Mouse (Mus musculus): ENCODE measurements around the gene Kiss1. TPM values are rescaled to one million over a fixed set of nuclear protein-coding genes. Genes with fewer than 3 reads are reported as not detected.

The Kiss1 gene
- polyA plus RNA-seq (2012; fragmentation: generic; extraction: Trizol): not detected
- long read RNA-seq, experiment 1: 0 reads
- long read RNA-seq, experiment 2: 0 reads

DNA sequence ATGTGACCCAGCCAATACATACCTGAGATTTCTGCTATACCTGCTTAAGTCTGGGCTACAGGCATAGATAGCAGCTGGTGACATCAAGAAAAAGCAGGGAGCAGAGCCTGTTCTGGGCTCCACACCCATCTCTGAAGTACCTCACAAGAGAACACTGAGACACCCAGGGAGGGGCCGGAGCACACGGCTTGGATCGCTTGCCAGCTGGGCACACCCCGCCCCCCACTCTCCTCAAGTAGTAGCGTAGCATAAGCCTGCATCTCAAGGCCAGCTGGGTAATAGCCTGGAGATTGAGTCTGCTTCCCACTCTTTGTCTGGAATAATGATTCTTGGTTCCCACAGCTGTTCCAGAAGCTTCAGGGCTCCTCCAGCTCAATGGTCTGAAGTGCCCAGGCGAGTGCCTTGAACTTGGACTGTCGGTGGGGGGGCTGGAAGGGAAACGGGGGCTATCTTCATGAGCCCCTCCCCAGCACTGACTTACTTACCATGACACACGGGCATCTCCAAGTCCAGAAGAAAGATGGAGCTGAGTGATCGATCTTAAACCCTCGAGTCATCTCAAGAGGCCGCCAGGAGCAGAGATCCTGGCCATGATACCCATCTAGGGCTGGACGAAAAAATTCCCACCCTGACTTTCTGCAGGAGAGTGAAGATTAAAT, at the start of gene Kiss1:
Gene Kiss1 (plus strand): TSS at position 609 of the 659 bp plus-strand sequence.
- Histone ChIP-seq H3K4me3 (ENCODE audit: insufficient read depth, poor library complexity, severe bottlenecking) (no peak within 1 kb of the TSS), H3K79me2 (ENCODE audit: control insufficient read depth, insufficient read depth) (no peaks in the 10 kb centered on the region), H3ac (ENCODE audit: control insufficient read depth, insufficient read length, low read depth) (no peak within 1 kb of the TSS), H3K36me3 (ENCODE audit: control insufficient read depth, insufficient read depth) (no peaks in the 10 kb centered on the region), H3K79me3 (ENCODE audit: low read depth) (no peaks in the 10 kb centered on the region), H3K27me3 (ENCODE audit: control insufficient read depth, insufficient read depth, insufficient read length) (peaks cover 3% of the 10 kb centered on the region)
- TF ChIP-seq MAX (IDR thresholded peaks at IDR 0.05): no peak
- TF ChIP-seq MYOD1 (IDR thresholded peaks at IDR 0.05; ENCODE audit: control insufficient read depth, insufficient read length, low read depth): no peak
- no peak for TF ChIP-seq CTCF (IDR thresholded peaks at IDR 0.05; ENCODE audit: control insufficient read depth, insufficient read depth, insufficient read length)
- TF ChIP-seq FOSL1 (IDR thresholded peaks at IDR 0.05; ENCODE audit: insufficient read depth, low read length, poor library complexity, severe bottlenecking): no peak
- no peak for TF ChIP-seq CEBPB (IDR thresholded peaks at IDR 0.05; ENCODE audit: low read depth)
- TF ChIP-seq USF1 (IDR thresholded peaks at IDR 0.05; ENCODE audit: low read depth): no peak
- TF ChIP-seq MYOG (IDR thresholded peaks at IDR 0.05; ENCODE audit: control insufficient read depth, extremely low read depth, insufficient read length): no peak

DNA sequence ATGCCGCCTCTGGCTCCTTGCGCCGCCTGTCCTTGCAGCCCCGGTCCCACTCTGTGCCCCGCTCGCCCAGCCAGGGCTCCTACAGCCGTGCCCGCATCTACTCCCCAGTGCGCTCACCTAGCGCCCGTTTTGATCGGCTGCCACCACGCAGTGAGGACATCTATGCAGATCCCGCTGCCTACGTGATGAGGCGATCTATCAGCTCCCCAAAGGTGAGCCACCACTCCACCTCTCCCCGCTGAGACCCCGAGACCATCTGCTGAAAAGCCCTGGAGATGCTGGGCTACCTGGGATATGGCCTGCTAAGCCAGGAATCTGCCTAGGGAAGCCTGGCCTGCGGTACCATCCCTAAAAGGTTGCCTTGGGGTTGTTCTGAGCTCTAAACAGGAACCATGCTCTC, 47.5 kb upstream of the Kiss1 start:
- no peaks in the 10 kb centered on the region for H3K79me3 ChIP-seq (ENCODE audit: low read depth)
- H3ac ChIP-seq (ENCODE audit: control insufficient read depth, insufficient read length, low read depth): no peak overlapping the region
- H3K79me2 ChIP-seq (ENCODE audit: control insufficient read depth, insufficient read depth): no peaks in the 10 kb centered on the region
- no peak overlapping the region for H3K4me3 ChIP-seq (ENCODE audit: insufficient read depth, poor library complexity, severe bottlenecking)
- H3K27me3 ChIP-seq (ENCODE audit: control insufficient read depth, insufficient read depth, insufficient read length): peaks cover 3% of the 10 kb centered on the region
- no peaks in the 10 kb centered on the region for H3K36me3 ChIP-seq (ENCODE audit: control insufficient read depth, insufficient read depth)
- TF ChIP-seq FOSL1 (IDR thresholded peaks at IDR 0.05; ENCODE audit: insufficient read depth, low read length, poor library complexity, severe bottlenecking): no peak
- TF ChIP-seq CEBPB (IDR thresholded peaks at IDR 0.05; ENCODE audit: low read depth): no peak
- no peak for TF ChIP-seq MAX (IDR thresholded peaks at IDR 0.05)
- TF ChIP-seq CTCF (IDR thresholded peaks at IDR 0.05; ENCODE audit: control insufficient read depth, insufficient read depth, insufficient read length): no peak
- TF ChIP-seq USF1 (IDR thresholded peaks at IDR 0.05; ENCODE audit: low read depth): no peak
- TF ChIP-seq MYOD1 (IDR thresholded peaks at IDR 0.05; ENCODE audit: control insufficient read depth, insufficient read length, low read depth): no peak
- no peak for TF ChIP-seq MYOG (IDR thresholded peaks at IDR 0.05; ENCODE audit: control insufficient read depth, extremely low read depth, insufficient read length)

- no peaks in the 10 kb centered on the region for H3K79me2 ChIP-seq (ENCODE audit: control insufficient read depth, insufficient read depth)
- H3K79me3 ChIP-seq (ENCODE audit: low read depth): no peaks in the 10 kb centered on the region
- no peak overlapping the region for H3ac ChIP-seq (ENCODE audit: control insufficient read depth, insufficient read length, low read depth)
- no peak overlapping the region for H3K4me3 ChIP-seq (ENCODE audit: insufficient read depth, poor library complexity, severe bottlenecking)
- H3K27me3 ChIP-seq (ENCODE audit: control insufficient read depth, insufficient read depth, insufficient read length): peaks cover 3% of the 10 kb centered on the region
- H3K36me3 ChIP-seq (ENCODE audit: control insufficient read depth, insufficient read depth): no peaks in the 10 kb centered on the region
- TF ChIP-seq CTCF (IDR thresholded peaks at IDR 0.05; ENCODE audit: control insufficient read depth, insufficient read depth, insufficient read length): no peak
- peak; percentile 94 for TF ChIP-seq USF1 (IDR thresholded peaks at IDR 0.05; ENCODE audit: low read depth)
Measured at GRCm38 (mm10) chr1:133276983-133277382, 44.7 kb upstream of the Kiss1 start.

DNA sequence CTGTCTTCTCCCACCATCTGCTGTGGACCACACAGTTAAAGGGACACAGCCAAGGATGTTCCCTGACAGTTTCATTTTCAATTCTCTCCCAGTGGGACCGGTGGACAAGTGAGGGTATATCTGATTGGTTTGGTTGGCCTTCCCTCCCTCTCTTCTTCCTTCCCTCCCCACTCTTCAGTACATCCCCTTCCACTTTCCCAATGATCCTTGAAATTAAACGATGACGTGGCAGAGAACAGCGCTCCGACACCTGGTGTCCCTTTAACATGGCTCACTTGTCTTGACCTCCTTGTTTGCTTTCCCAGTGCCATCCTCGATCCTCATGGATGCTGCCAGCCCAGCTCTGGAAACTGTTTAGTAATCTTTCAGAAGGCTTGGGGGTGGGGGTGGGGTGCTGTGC, 43.1 kb upstream of the Kiss1 start:
- Histone ChIP-seq H3K79me2 (ENCODE audit: control insufficient read depth, insufficient read depth) (no peaks in the 10 kb centered on the region), H3K4me3 (ENCODE audit: insufficient read depth, poor library complexity, severe bottlenecking) (no peak overlapping the region), H3ac (ENCODE audit: control insufficient read depth, insufficient read length, low read depth) (no peak overlapping the region), H3K27me3 (ENCODE audit: control insufficient read depth, insufficient read depth, insufficient read length) (peaks cover 8% of the 10 kb centered on the region), H3K79me3 (ENCODE audit: low read depth) (no peaks in the 10 kb centered on the region), H3K36me3 (ENCODE audit: control insufficient read depth, insufficient read depth) (no peaks in the 10 kb centered on the region)
- no peak for TF ChIP-seq CEBPB (IDR thresholded peaks at IDR 0.05; ENCODE audit: low read depth)
- no peak for TF ChIP-seq MYOD1 (IDR thresholded peaks at IDR 0.05; ENCODE audit: control insufficient read depth, insufficient read length, low read depth)
- TF ChIP-seq MAX (IDR thresholded peaks at IDR 0.05): no peak
- TF ChIP-seq CTCF (IDR thresholded peaks at IDR 0.05; ENCODE audit: control insufficient read depth, insufficient read depth, insufficient read length): no peak
- no peak for TF ChIP-seq USF1 (IDR thresholded peaks at IDR 0.05; ENCODE audit: low read depth)

DNA sequence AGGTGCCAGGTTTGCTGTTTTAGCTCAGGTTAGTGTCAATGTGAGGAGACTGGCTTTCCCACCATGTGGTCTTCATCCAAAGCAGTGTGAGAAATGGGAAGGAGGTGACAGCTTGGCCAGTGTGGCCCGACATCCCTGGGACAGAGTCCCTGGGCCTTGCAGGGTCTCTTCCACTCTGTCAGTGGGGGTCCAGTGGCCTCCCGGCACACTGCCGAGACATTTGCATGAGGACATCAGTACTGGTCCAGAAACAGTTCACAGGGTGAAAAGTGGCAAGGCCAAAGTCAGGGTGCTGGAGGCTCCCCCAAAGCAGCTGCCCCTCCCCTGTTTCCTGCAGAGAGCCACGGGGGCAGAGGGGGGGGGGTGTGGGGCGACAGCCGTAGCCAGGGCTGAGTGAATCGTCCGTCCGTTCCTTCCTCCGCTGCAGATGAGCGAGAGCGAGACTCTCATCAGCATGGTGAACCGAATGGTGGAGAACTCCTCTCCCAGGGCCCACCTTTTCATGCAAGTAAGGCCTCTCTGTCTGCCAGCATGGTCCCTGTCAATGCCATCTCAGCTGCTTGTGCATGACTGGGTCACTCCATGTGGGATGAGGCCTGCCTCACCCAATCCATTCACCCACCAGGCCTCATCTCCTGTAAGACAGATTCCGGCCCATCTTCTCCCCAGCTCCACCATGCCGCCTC, 42.6 kb upstream of the Kiss1 start:
- Histone ChIP-seq H3K79me2 (ENCODE audit: control insufficient read depth, insufficient read depth) (no peaks in the 10 kb centered on the region), H3K27me3 (ENCODE audit: control insufficient read depth, insufficient read depth, insufficient read length) (peaks cover 5% of the 10 kb centered on the region), H3ac (ENCODE audit: control insufficient read depth, insufficient read length, low read depth) (no peak overlapping the region), H3K36me3 (ENCODE audit: control insufficient read depth, insufficient read depth) (no peaks in the 10 kb centered on the region), H3K4me3 (ENCODE audit: insufficient read depth, poor library complexity, severe bottlenecking) (no peak overlapping the region), H3K79me3 (ENCODE audit: low read depth) (no peaks in the 10 kb centered on the region)
- TF ChIP-seq MYOD1 (IDR thresholded peaks at IDR 0.05; ENCODE audit: control insufficient read depth, insufficient read length, low read depth) (no peak), CEBPB (IDR thresholded peaks at IDR 0.05; ENCODE audit: low read depth) (no peak), CTCF (IDR thresholded peaks at IDR 0.05; ENCODE audit: control insufficient read depth, insufficient read depth, insufficient read length) (no peak), MAX (IDR thresholded peaks at IDR 0.05) (no peak), MYOG (IDR thresholded peaks at IDR 0.05; ENCODE audit: control insufficient read depth, extremely low read depth, insufficient read length) (no peak), USF1 (IDR thresholded peaks at IDR 0.05; ENCODE audit: low read depth) (no peak), FOSL1 (IDR thresholded peaks at IDR 0.05; ENCODE audit: insufficient read depth, low read length, poor library complexity, severe bottlenecking) (no peak)

Measured in C2C12 (cell line).